Mouse (Mus musculus): ENCODE measurements around the gene Cd3g. TPM values are rescaled to one million over a fixed set of nuclear protein-coding genes. Genes with fewer than 3 reads are reported as not detected.
A peak's percentile ranks its signal among the peaks of the same experiment; 100 is the strongest.

Cd3g gene
- polyA plus RNA-seq, 1 experiment from 2014 or later, result not detected

GRCm38 (mm10) chr9:45010461-45010860 is 30.2 kb upstream of the Cd3g start:
- 82% methylated on average over 4 of the region's 4 CpGs for WGBS
- peak; percentile 11 for DNase-seq (ENCODE audit: low spot score)
- H3K27ac ChIP-seq (ENCODE audit: low read depth, low read length), result no peak overlapping the region
- no peaks in the 10 kb centered on the region for H3K27me3 ChIP-seq (replicated peaks; ENCODE audit: control insufficient read depth, insufficient read depth, low read length)
- H3K4me1 ChIP-seq (ENCODE audit: control insufficient read depth, insufficient read depth, low read length), result no peaks in the 10 kb centered on the region
- ATAC-seq, result no peak
- H3K36me3 ChIP-seq (ENCODE audit: control insufficient read depth, insufficient read depth, low read length), result no peaks in the 10 kb centered on the region
- no peak overlapping the region for H3K9ac ChIP-seq (ENCODE audit: low read length)
- no peak overlapping the region for H3K4me2 ChIP-seq (ENCODE audit: low read length)
- H3K4me3 ChIP-seq (ENCODE audit: low read depth, low read length), result no peak overlapping the region
- no peaks in the 10 kb centered on the region for H3K9me3 ChIP-seq (replicated peaks; ENCODE audit: control insufficient read depth, low read length)

- 83% methylated on average over 19 of the region's 19 CpGs for WGBS
- ATAC-seq, result no peak
These were observed 29.2 kb upstream of the Cd3g start, which contains the start of gene Cd3e for GRCm38 (mm10) chr9:45009180-45010078. TSS of gene Cd3e (minus strand) at chr9:45009627.

GRCm38 (mm10) chr9:45008342-45008741 is 28.1 kb upstream of the Cd3g start:
- Histone ChIP-seq H3K27me3 (replicated peaks; ENCODE audit: control insufficient read depth, insufficient read depth, low read length) (no peaks in the 10 kb centered on the region), H3K4me1 (ENCODE audit: control insufficient read depth, insufficient read depth, low read length) (no peaks in the 10 kb centered on the region), H3K9me3 (replicated peaks; ENCODE audit: control insufficient read depth, low read length) (no peaks in the 10 kb centered on the region), H3K4me3 (ENCODE audit: low read depth, low read length) (no peak overlapping the region), H3K9ac (ENCODE audit: low read length) (no peak overlapping the region), H3K4me2 (ENCODE audit: low read length) (no peak overlapping the region), H3K36me3 (ENCODE audit: control insufficient read depth, insufficient read depth, low read length) (no peaks in the 10 kb centered on the region), H3K27ac (ENCODE audit: low read depth, low read length) (no peak overlapping the region)
- no peak for DNase-seq (ENCODE audit: low spot score)
- 77% methylated on average over 4 of the region's 4 CpGs for WGBS
- no peak for ATAC-seq

More at GRCm38 (mm10) chr9:45009180-45010078, 29.2 kb upstream of the Cd3g start, which contains the start of gene Cd3e:
- Histone ChIP-seq H3K4me2 (ENCODE audit: low read length) (no peak within 1 kb of the TSS), H3K27me3 (replicated peaks; ENCODE audit: control insufficient read depth, insufficient read depth, low read length) (no peaks in the 10 kb centered on the region), H3K36me3 (ENCODE audit: control insufficient read depth, insufficient read depth, low read length) (no peaks in the 10 kb centered on the region), H3K9me3 (replicated peaks; ENCODE audit: control insufficient read depth, low read length) (no peaks in the 10 kb centered on the region), H3K9ac (ENCODE audit: low read length) (no peak within 1 kb of the TSS), H3K4me3 (ENCODE audit: low read depth, low read length) (no peak within 1 kb of the TSS), H3K27ac (ENCODE audit: low read depth, low read length) (no peak within 1 kb of the TSS), H3K4me1 (ENCODE audit: control insufficient read depth, insufficient read depth, low read length) (no peaks in the 10 kb centered on the region)
- no peak for DNase-seq (ENCODE audit: low spot score)

- no peak overlapping the region for H3K4me3 ChIP-seq (ENCODE audit: low read depth, low read length)
- DNase-seq (ENCODE audit: low spot score) (no peak), ATAC-seq (no peak)
- 76% methylated on average over 12 of the region's 12 CpGs for WGBS
- no peaks in the 10 kb centered on the region for H3K4me1 ChIP-seq (ENCODE audit: control insufficient read depth, insufficient read depth, low read length)
- no peaks in the 10 kb centered on the region for H3K27me3 ChIP-seq (replicated peaks; ENCODE audit: control insufficient read depth, insufficient read depth, low read length)
- no peaks in the 10 kb centered on the region for H3K9me3 ChIP-seq (replicated peaks; ENCODE audit: control insufficient read depth, low read length)
- H3K4me2 ChIP-seq (ENCODE audit: low read length), result no peak overlapping the region
- H3K36me3 ChIP-seq (ENCODE audit: control insufficient read depth, insufficient read depth, low read length), result no peaks in the 10 kb centered on the region
- no peak overlapping the region for H3K27ac ChIP-seq (ENCODE audit: low read depth, low read length)
- no peak overlapping the region for H3K9ac ChIP-seq (ENCODE audit: low read length)
These were observed 27.2 kb upstream of the Cd3g start for GRCm38 (mm10) chr9:45007404-45007803.

- ATAC-seq (no peak), DNase-seq (ENCODE audit: low spot score) (no peak)
- Histone ChIP-seq H3K9me3 (replicated peaks; ENCODE audit: control insufficient read depth, low read length) (no peaks in the 10 kb centered on the region), H3K4me2 (ENCODE audit: low read length) (no peak overlapping the region), H3K27me3 (replicated peaks; ENCODE audit: control insufficient read depth, insufficient read depth, low read length) (no peaks in the 10 kb centered on the region), H3K27ac (ENCODE audit: low read depth, low read length) (no peak overlapping the region), H3K4me1 (ENCODE audit: control insufficient read depth, insufficient read depth, low read length) (no peaks in the 10 kb centered on the region), H3K9ac (ENCODE audit: low read length) (no peak overlapping the region), H3K4me3 (ENCODE audit: low read depth, low read length) (no peak overlapping the region), H3K36me3 (ENCODE audit: control insufficient read depth, insufficient read depth, low read length) (no peaks in the 10 kb centered on the region)
- 79% methylated on average over 3 of the region's 3 CpGs for WGBS
These were observed 20.0 kb upstream of the Cd3g start for GRCm38 (mm10) chr9:45000249-45000648.

- Histone ChIP-seq H3K4me2 (ENCODE audit: low read length) (no peak overlapping the region), H3K36me3 (ENCODE audit: control insufficient read depth, insufficient read depth, low read length) (no peaks in the 10 kb centered on the region), H3K4me3 (ENCODE audit: low read depth, low read length) (no peak overlapping the region), H3K27ac (ENCODE audit: low read depth, low read length) (no peak overlapping the region), H3K27me3 (replicated peaks; ENCODE audit: control insufficient read depth, insufficient read depth, low read length) (no peaks in the 10 kb centered on the region), H3K4me1 (ENCODE audit: control insufficient read depth, insufficient read depth, low read length) (no peaks in the 10 kb centered on the region), H3K9me3 (replicated peaks; ENCODE audit: control insufficient read depth, low read length) (no peaks in the 10 kb centered on the region), H3K9ac (ENCODE audit: low read length) (no peak overlapping the region)
- ATAC-seq (no peak), DNase-seq (ENCODE audit: low spot score) (no peak)
- WGBS, result 83% methylated on average over 5 of the region's 5 CpGs
These were observed 19.5 kb upstream of the Cd3g start for GRCm38 (mm10) chr9:44999776-45000175.

- no peaks in the 10 kb centered on the region for H3K9me3 ChIP-seq (replicated peaks; ENCODE audit: control insufficient read depth, low read length)
- ATAC-seq (no peak), DNase-seq (ENCODE audit: low spot score) (no peak)
- 53% methylated on average over 6 of the region's 6 CpGs for WGBS
- H3K27me3 ChIP-seq (replicated peaks; ENCODE audit: control insufficient read depth, insufficient read depth, low read length), result no peaks in the 10 kb centered on the region
- no peak overlapping the region for H3K9ac ChIP-seq (ENCODE audit: low read length)
- H3K4me1 ChIP-seq (ENCODE audit: control insufficient read depth, insufficient read depth, low read length), result no peaks in the 10 kb centered on the region
- H3K4me2 ChIP-seq (ENCODE audit: low read length), result no peak overlapping the region
- no peaks in the 10 kb centered on the region for H3K36me3 ChIP-seq (ENCODE audit: control insufficient read depth, insufficient read depth, low read length)
- H3K27ac ChIP-seq (ENCODE audit: low read depth, low read length), result no peak overlapping the region
- H3K4me3 ChIP-seq (ENCODE audit: low read depth, low read length), result no peak overlapping the region
These were observed 18.9 kb upstream of the Cd3g start for GRCm38 (mm10) chr9:44999171-44999570.

- Histone ChIP-seq H3K4me3 (ENCODE audit: low read depth, low read length) (no peak overlapping the region), H3K4me2 (ENCODE audit: low read length) (no peak overlapping the region), H3K27me3 (replicated peaks; ENCODE audit: control insufficient read depth, insufficient read depth, low read length) (no peaks in the 10 kb centered on the region), H3K27ac (ENCODE audit: low read depth, low read length) (no peak overlapping the region), H3K9ac (ENCODE audit: low read length) (no peak overlapping the region), H3K9me3 (replicated peaks; ENCODE audit: control insufficient read depth, low read length) (no peaks in the 10 kb centered on the region), H3K4me1 (ENCODE audit: control insufficient read depth, insufficient read depth, low read length) (no peaks in the 10 kb centered on the region), H3K36me3 (ENCODE audit: control insufficient read depth, insufficient read depth, low read length) (no peaks in the 10 kb centered on the region)
- no peak for DNase-seq (ENCODE audit: low spot score)
- ATAC-seq, result no peak
- WGBS, result 90% methylated on average over 11 of the region's 11 CpGs
These were observed 17.9 kb upstream of the Cd3g start for GRCm38 (mm10) chr9:44998138-44998537.

- Histone ChIP-seq H3K4me2 (ENCODE audit: low read length) (no peak overlapping the region), H3K4me3 (ENCODE audit: low read depth, low read length) (no peak overlapping the region), H3K36me3 (ENCODE audit: control insufficient read depth, insufficient read depth, low read length) (no peaks in the 10 kb centered on the region), H3K27ac (ENCODE audit: low read depth, low read length) (no peak overlapping the region), H3K9me3 (replicated peaks; ENCODE audit: control insufficient read depth, low read length) (no peaks in the 10 kb centered on the region), H3K4me1 (ENCODE audit: control insufficient read depth, insufficient read depth, low read length) (no peaks in the 10 kb centered on the region), H3K9ac (ENCODE audit: low read length) (no peak overlapping the region), H3K27me3 (replicated peaks; ENCODE audit: control insufficient read depth, insufficient read depth, low read length) (no peaks in the 10 kb centered on the region)
- ATAC-seq (no peak), DNase-seq (ENCODE audit: low spot score) (no peak)
- 94% methylated on average over 7 of the region's 7 CpGs for WGBS
These were observed 16.4 kb upstream of the Cd3g start for GRCm38 (mm10) chr9:44996590-44996989.
